Mouse (Mus musculus) olfactory bulb, adult 2 months (tissue): Measurements from ENCODE around the gene Rab31.

Source experiments
- CTCF ChIP-seq: fragments of 200-500 bp; IDR thresholded peaks from 2 replicates; pipeline ENCODE4 v1.5.1; 2012; ENCODE audit warnings: low read depth, mild to moderate bottlenecking, low read length, moderate library complexity; ENCODE audit not compliant: insufficient read depth
- POLR2A ChIP-seq: fragments of 200-500 bp; IDR thresholded peaks from 2 replicates; pipeline ENCODE4 v1.6.1; 2012; ENCODE audit warnings: mild to moderate bottlenecking, low read depth, low read length, moderate library complexity; ENCODE audit not compliant: insufficient read depth

- no peak for TF ChIP-seq CTCF
- TF ChIP-seq POLR2A: no peak
These were observed 136.7 kb downstream of the Rab31 start for GRCm38 (mm10) chr17:65635715-65636360.
